Mouse (Mus musculus): Measurements from ENCODE around the gene Scgb2b7.
"Not testable (repeated sequence)": the region's sequence is repeated elsewhere in the genome, so short reads cannot be mapped to it uniquely, and the experiment has no call there.

The Scgb2b7 gene

GRCm38 (mm10) chr7:31705657-31706056 lies at the start of gene Scgb2b7:
Gene Scgb2b7, minus strand, starts transcription at chr7:31705757.
- not testable (repeated sequence) for DNase-seq (ENCODE audit: low spot score in 2 of 2)

- not testable (repeated sequence) for DNase-seq (ENCODE audit: low spot score in 2 of 2)
These were observed 6.8 kb upstream of the Scgb2b7 start, which contains the start of gene Scgb1b7 for GRCm38 (mm10) chr7:31712365-31712764. Gene Scgb1b7, plus strand, starts transcription at chr7:31712665.
